In the genomic region with DNA sequence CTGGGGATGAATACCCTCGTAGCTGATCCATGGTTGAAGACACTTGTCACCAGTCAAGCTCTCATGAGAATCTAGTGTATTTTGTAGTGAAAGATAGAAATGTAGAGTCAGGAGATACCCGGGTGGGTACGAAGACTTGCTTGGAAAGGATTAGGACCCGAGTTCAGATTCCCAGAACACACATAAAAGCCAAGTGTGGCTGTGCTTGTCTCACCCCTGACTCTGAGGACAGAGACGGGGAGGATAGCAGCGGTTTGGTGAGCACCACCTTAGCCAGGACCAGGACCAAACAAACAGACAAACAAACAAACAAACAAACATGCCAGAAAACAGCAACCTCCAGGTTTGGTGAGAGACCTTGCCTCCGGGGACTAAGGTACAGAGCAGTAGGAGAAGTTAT, we compare ENCODE assay signal across 26 mouse cellular contexts.
"Had no signal": no experiment of that assay in that cellular context is flagged by ENCODE, and none has a peak within 500 bp of the region (broad histone marks: within the 10 kb centered on the region; RNA-seq: fewer than 3 reads in every experiment).

No protein-coding gene starts in this region.

- H3K4me3 ChIP-seq: embryonic facial prominence, embryonic 10.5 days; embryonic facial prominence, embryonic 12.5 days; embryonic facial prominence, embryonic 13.5 days; embryonic facial prominence, embryonic 15.5 days; erythroblast, embryonic 14.5 days; forebrain, embryonic 10.5 days; forebrain, embryonic 12.5 days; forebrain, embryonic 13.5 days; forebrain, embryonic 15.5 days; gastrocnemius, adult 2 months; heart, adult 2 months had no signal

- H3K9me3 ChIP-seq: embryonic facial prominence, embryonic 10.5 days; embryonic facial prominence, embryonic 12.5 days; embryonic facial prominence, embryonic 15.5 days; forebrain, embryonic 12.5 days; forebrain, embryonic 13.5 days; forebrain, embryonic 15.5 days had no signal

- H3K4me1 ChIP-seq: embryonic facial prominence, embryonic 10.5 days; embryonic facial prominence, embryonic 12.5 days; embryonic facial prominence, embryonic 15.5 days had no signal

- DNase-seq: cerebellum, adult 2 months; cerebellum, adult 8-10 months; cerebellum, adult 9-10 months; cerebellum, adult 9-11 months; cerebellum, postnatal 10 days; cerebellum, postnatal 14 days; cerebellum, postnatal 25 days; cerebellum, postnatal 36 days; embryo, embryonic 11 days; forebrain, postnatal 0 days; gastrocnemius, adult 2 months; gastrocnemius, postnatal 10 days; gastrocnemius, postnatal 14 days; gastrocnemius, postnatal 25 days; gastrocnemius, postnatal 36 days; heart, adult 18-20 months; heart, adult 2 months had no signal

- H3K27me3 ChIP-seq: embryonic facial prominence, embryonic 12.5 days; embryonic facial prominence, embryonic 13.5 days; embryonic facial prominence, embryonic 15.5 days; forebrain, embryonic 12.5 days; forebrain, embryonic 13.5 days; forebrain, embryonic 15.5 days had no signal

- H3K27ac ChIP-seq: embryonic facial prominence, embryonic 10.5 days; embryonic facial prominence, embryonic 12.5 days; embryonic facial prominence, embryonic 13.5 days; embryonic facial prominence, embryonic 15.5 days; forebrain, embryonic 10.5 days; forebrain, embryonic 12.5 days; forebrain, embryonic 13.5 days; forebrain, embryonic 15.5 days; gastrocnemius, adult 2 months; heart, adult 2 months had no signal

- H3K36me3 ChIP-seq: embryonic facial prominence, embryonic 10.5 days; embryonic facial prominence, embryonic 12.5 days; embryonic facial prominence, embryonic 13.5 days; embryonic facial prominence, embryonic 15.5 days; forebrain, embryonic 10.5 days; forebrain, embryonic 12.5 days; forebrain, embryonic 15.5 days had no signal
